Mouse (Mus musculus) embryonic facial prominence, embryonic 15.5 days (tissue): ENCODE results near the gene Foxl1. TPM values are rescaled to one million over a fixed set of nuclear protein-coding genes. Genes with fewer than 3 reads are reported as not detected.
"Not testable (repeated sequence)": the region's sequence is repeated elsewhere in the genome, so short reads cannot be mapped to it uniquely, and the experiment has no call there.

ENCODE experiments used
- ATAC-seq: fragments of 200-750 bp; cut with Nextera tagmentation; 2 replicates; pipeline ENCODE4 v1.8.0; 2017; ENCODE audit warnings: low read depth, moderate TSS enrichment; ENCODE audit not compliant: insufficient number of reproducible peaks, low FRiP score, low TSS enrichment
- H3K27ac ChIP-seq: fragments of 300-500 bp; sonication (generic); replicated peaks from 2 replicates; pipeline ENCODE4 v1.5.1; 2015; ENCODE audit warnings: mild to moderate bottlenecking, inconsistent platforms
- H3K27me3 ChIP-seq: fragments of 300-500 bp; sonication (generic); 2 replicates; pipeline ENCODE4 v1.6.1; 2015; ENCODE audit warnings: inconsistent platforms
- H3K36me3 ChIP-seq: fragments of 300-500 bp; sonication (generic); 2 replicates; pipeline ENCODE4 v1.6.1; 2015; ENCODE audit warnings: mild to moderate bottlenecking, inconsistent platforms
- H3K4me1 ChIP-seq: fragments of 300-500 bp; sonication (generic); 2 replicates; pipeline ENCODE4 v1.6.1; 2015; ENCODE audit warnings: inconsistent platforms
- H3K4me2 ChIP-seq: fragments of 300-500 bp; sonication (generic); replicated peaks from 2 replicates; pipeline ENCODE4 v1.6.1; 2015; ENCODE audit warnings: mild to moderate bottlenecking, inconsistent platforms
- H3K4me3 ChIP-seq: fragments of 300-500 bp; sonication (generic); replicated peaks from 2 replicates; pipeline ENCODE4 v1.5.1; 2015; ENCODE audit warnings: mild to moderate bottlenecking, inconsistent platforms
- H3K9ac ChIP-seq: fragments of 300-500 bp; sonication (generic); 2 replicates; pipeline ENCODE4 v1.6.1; 2015; ENCODE audit warnings: inconsistent platforms
- H3K9me3 ChIP-seq: fragments of 300-500 bp; sonication (generic); replicated peaks from 2 replicates; pipeline ENCODE4 v1.6.1; 2016; ENCODE audit warnings: inconsistent platforms
- WGBS: fragments of 180-500 bp; shearing (Covaris S2); methylation state at CpG from one replicate; pipeline ENCODE4 v1.1.7; 2015; 5-methylcytosine and 5-hydroxymethylcytosine counted together
- polyA plus RNA-seq: library from polyadenylated mRNA; unstranded; fragments of >200 nt; fragmentation: Nextera tagmentation; extraction: Ambion mirVana; gene quantifications from 2 replicates; pipeline ENCODE4 v1.2.1, GENCODE M21; 2015

Foxl1 gene
- polyA plus RNA-seq, 1 experiment from 2014 or later = 0.31 TPM

GRCm38 (mm10) chr8:121127291-121127701 is 444 bp upstream of the Foxl1 start:
- Histone ChIP-seq H3K9ac (no peak overlapping the region), H3K27me3 (peaks cover 96% of the 10 kb centered on the region), H3K4me3 (no peak overlapping the region), H3K27ac (no peak overlapping the region), H3K4me2 (no peak overlapping the region), H3K9me3 (no peaks in the 10 kb centered on the region), H3K4me1 (peaks cover 37% of the 10 kb centered on the region), H3K36me3 (no peaks in the 10 kb centered on the region)
- WGBS = 7% methylated on average over 11 of the region's 11 CpGs
- ATAC-seq = no peak

GRCm38 (mm10) chr8:121128531-121129264 is 958 bp downstream of the Foxl1 start:
- WGBS = 3% methylated on average over 55 of the region's 55 CpGs
- peaks cover 93% of the 10 kb centered on the region for H3K27me3 ChIP-seq
- no peak overlapping the region for H3K27ac ChIP-seq
- H3K4me2 ChIP-seq = peak overlapping the region; percentile 30
- ATAC-seq = no peak
- peak overlapping the region; percentile 14 for H3K4me3 ChIP-seq
- peaks cover 37% of the 10 kb centered on the region for H3K4me1 ChIP-seq
- H3K36me3 ChIP-seq = no peaks in the 10 kb centered on the region
- H3K9me3 ChIP-seq = no peaks in the 10 kb centered on the region
- no peak overlapping the region for H3K9ac ChIP-seq

DNA sequence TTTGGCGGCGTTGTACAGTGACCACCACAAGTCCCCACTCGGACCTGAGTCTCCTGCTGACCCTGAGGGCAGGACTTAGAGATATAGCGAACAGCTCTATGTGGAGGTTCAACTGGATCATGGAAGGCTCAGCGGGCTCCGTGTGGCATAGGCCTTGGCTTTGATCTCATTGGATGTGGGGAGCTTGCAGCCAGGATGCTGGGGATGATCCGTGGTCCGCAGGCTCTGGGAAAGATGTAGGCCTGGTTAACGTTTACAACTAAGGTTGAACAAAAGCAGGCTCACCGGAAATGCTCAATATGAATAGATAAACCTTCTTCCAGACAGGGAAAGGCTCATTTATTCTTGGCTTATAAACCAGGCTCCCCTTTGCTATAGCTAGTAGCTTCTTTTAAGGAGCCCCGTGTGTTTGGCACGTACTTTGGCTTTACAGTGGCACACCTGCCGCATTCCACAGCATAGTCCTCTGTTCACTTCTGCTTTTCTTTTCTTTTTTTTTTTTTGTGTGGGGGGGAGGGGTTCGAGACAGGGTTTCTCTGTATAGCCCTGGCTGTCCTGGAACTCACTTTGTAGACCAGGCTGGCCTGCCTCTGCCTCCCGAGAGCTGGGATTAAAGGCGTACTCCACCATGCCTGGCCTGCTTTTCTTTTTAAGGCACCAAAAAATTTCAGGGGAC is 1.7 kb downstream of the Foxl1 start:
- H3K9me3 ChIP-seq = no peaks in the 10 kb centered on the region
- no peak overlapping the region for H3K9ac ChIP-seq
- 15% methylated on average over 16 of the region's 16 CpGs for WGBS
- peaks cover 37% of the 10 kb centered on the region for H3K4me1 ChIP-seq
- ATAC-seq = no peak
- H3K4me2 ChIP-seq = no peak overlapping the region
- H3K27me3 ChIP-seq = peaks cover 87% of the 10 kb centered on the region
- no peak overlapping the region for H3K27ac ChIP-seq
- H3K4me3 ChIP-seq = no peak overlapping the region; the same call in 1 of the 2 replicates
- H3K36me3 ChIP-seq = no peaks in the 10 kb centered on the region

DNA sequence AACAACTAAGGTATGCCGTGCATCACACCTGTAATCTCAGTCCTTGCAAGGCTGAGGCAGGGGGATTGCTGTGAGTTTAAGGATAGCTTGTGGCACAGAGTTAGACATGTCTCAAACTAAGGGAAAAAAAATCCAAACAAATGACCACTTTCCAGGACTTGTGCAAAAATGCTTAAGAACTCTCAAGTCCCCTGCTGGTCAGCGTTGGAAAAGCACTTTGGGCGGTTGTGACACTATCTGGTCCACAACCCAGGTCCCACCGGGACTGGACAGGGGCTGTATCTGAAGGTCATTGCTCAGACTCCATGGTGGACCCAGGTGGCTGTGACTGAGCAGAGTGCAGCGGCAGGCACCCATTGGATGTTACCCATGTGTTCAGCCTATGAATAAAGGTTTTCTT is 2.8 kb downstream of the Foxl1 start:
- Histone ChIP-seq H3K4me3 (no peak overlapping the region), H3K9me3 (no peaks in the 10 kb centered on the region), H3K9ac (no peak overlapping the region), H3K27me3 (peaks cover 76% of the 10 kb centered on the region), H3K27ac (no peak overlapping the region), H3K4me2 (no peak overlapping the region), H3K4me1 (peaks cover 35% of the 10 kb centered on the region), H3K36me3 (no peaks in the 10 kb centered on the region)
- WGBS = 37% methylated on average over 5 of the region's 5 CpGs
- no peak for ATAC-seq

DNA sequence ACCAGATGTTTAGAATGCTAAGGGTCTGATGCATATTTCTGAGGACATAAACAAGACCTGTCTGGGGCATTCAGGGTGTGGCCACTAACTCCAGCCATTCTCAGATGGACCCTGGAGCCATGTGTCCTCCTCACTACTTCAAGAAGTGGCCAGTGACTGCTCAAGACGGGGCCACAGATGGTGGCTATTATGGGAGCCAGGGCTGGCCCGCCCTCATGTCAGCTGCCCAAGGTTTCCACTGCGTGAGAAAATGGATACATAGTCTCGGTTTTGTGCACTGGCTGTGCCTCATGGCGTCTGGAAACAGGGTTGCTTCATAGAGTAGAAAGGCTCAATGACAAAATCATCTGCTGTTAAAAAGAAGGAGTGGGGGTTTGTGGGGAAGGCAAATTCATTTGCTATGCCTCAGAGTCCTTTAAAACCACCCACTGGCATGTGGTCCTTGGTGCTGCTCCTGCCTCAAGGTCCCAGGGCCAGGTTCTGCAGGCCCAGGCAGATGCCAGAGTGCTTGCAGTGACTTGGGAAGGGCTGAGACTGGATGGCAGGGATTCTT is 5.3 kb downstream of the Foxl1 start:
- no peak overlapping the region; the same call in 1 of the 2 replicates for H3K9ac ChIP-seq
- no peak for ATAC-seq
- peaks cover 51% of the 10 kb centered on the region for H3K27me3 ChIP-seq
- H3K4me2 ChIP-seq = no peak overlapping the region
- H3K27ac ChIP-seq = no peak overlapping the region
- 0 out of 2 replicates have a peak, but pooled peaks cover 3% of the 10 kb centered on the region for H3K9me3 ChIP-seq
- H3K36me3 ChIP-seq = no peaks in the 10 kb centered on the region; the same call in 1 of the 2 replicates
- H3K4me3 ChIP-seq = no peak overlapping the region
- H3K4me1 ChIP-seq = peaks cover 24% of the 10 kb centered on the region
- 49% methylated on average over 5 of the region's 5 CpGs for WGBS

DNA sequence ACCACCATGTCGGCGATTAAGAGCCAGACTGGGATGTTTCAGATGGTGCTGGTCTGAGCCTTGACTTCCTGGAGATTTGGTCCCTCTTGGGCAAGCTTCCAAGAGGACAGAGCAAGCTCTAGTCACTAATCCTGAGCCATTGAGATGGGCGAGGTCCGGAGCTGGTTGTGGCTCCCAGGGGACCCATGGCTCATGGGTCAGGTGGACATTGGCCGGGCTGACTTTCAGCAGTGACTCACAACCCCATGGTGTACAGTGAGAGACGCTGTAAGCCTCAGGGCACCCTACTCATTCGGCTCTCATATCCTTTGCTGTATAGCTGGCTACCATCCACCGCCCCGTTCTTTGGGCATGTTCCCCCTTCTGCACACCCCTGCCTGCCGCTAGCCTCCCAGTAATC is 6.4 kb downstream of the Foxl1 start:
- WGBS = 82% methylated on average over 10 of the region's 10 CpGs
- peaks cover 40% of the 10 kb centered on the region for H3K27me3 ChIP-seq

DNA sequence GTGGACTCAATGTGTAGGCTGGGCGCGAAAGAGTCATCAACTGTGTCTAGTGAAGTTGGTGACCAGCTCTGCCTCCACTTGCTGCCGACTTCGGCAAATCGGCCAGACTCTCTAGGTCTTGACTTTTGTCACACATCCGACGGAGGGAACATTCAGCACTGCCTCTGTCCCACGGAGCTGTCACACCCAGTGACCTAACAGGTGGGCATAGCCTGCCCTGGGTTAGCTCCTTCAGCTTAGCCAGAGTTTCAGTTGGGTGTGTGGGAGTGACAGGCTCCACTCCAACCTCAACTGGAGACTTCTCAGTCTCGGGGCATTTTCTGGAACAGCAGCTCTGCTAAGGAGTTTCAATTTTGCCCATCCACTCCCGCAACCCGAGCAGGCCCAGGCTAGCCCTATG is 6.8 kb downstream of the Foxl1 start:
- Histone ChIP-seq H3K36me3 (no peaks in the 10 kb centered on the region; the same call in 1 of the 2 replicates), H3K9me3 (0 out of 2 replicates have a peak, but pooled peaks cover 3% of the 10 kb centered on the region), H3K27ac (no peak overlapping the region), H3K27me3 (peaks cover 36% of the 10 kb centered on the region), H3K4me2 (no peak overlapping the region), H3K9ac (no peak overlapping the region), H3K4me1 (peaks cover 10% of the 10 kb centered on the region; the same call in 1 of the 2 replicates), H3K4me3 (no peak overlapping the region)
- no peak for ATAC-seq
- WGBS = 85% methylated on average over 11 of the region's 11 CpGs

More for the DNA sequence above, 6.4 kb downstream of the Foxl1 start:
- H3K4me1 ChIP-seq = peaks cover 13% of the 10 kb centered on the region; the same call in 1 of the 2 replicates
- no peak overlapping the region for H3K4me3 ChIP-seq
- no peak for ATAC-seq
- H3K36me3 ChIP-seq = no peaks in the 10 kb centered on the region; the same call in 1 of the 2 replicates
- 0 out of 2 replicates have a peak, but pooled peaks cover 3% of the 10 kb centered on the region for H3K9me3 ChIP-seq
- H3K27ac ChIP-seq = no peak overlapping the region
- no peak overlapping the region for H3K4me2 ChIP-seq
- H3K9ac ChIP-seq = no peak overlapping the region

- H3K9me3 ChIP-seq = 0 out of 2 replicates have a peak, but pooled peaks cover 3% of the 10 kb centered on the region
- no peaks in the 10 kb centered on the region; the same call in 1 of the 2 replicates for H3K36me3 ChIP-seq
- no peak overlapping the region for H3K27ac ChIP-seq
- ATAC-seq = no peak
- 91% methylated on average over 6 of the region's 6 CpGs for WGBS
- H3K4me3 ChIP-seq = no peak overlapping the region
- peaks cover 10% of the 10 kb centered on the region; the same call in 1 of the 2 replicates for H3K4me1 ChIP-seq
- no peak overlapping the region for H3K9ac ChIP-seq
- peaks cover 15% of the 10 kb centered on the region; the same call in 1 of the 2 replicates for H3K27me3 ChIP-seq
- H3K4me2 ChIP-seq = no peak overlapping the region
Observed at GRCm38 (mm10) chr8:121136856-121137255, 9.1 kb downstream of the Foxl1 start.

GRCm38 (mm10) chr8:121145457-121146134 is 17.9 kb downstream of the Foxl1 start:
- not testable (repeated sequence) for ATAC-seq, H3K36me3 ChIP-seq, H3K4me1 ChIP-seq, H3K27ac ChIP-seq, H3K9me3 ChIP-seq, H3K4me2 ChIP-seq, H3K4me3 ChIP-seq, H3K9ac ChIP-seq, H3K27me3 ChIP-seq
- WGBS = 69% methylated on average over 5 of the region's 6 CpGs

GRCm38 (mm10) chr8:121148573-121149083 is 20.9 kb downstream of the Foxl1 start:
- H3K4me2 ChIP-seq = no peak overlapping the region
- no peak overlapping the region for H3K9ac ChIP-seq
- no peak overlapping the region for H3K4me3 ChIP-seq
- ATAC-seq = no peak
- no peaks in the 10 kb centered on the region; the same call in 1 of the 2 replicates for H3K27me3 ChIP-seq
- WGBS = 28% methylated on average over 8 of the region's 8 CpGs
- H3K36me3 ChIP-seq = no peaks in the 10 kb centered on the region
- H3K4me1 ChIP-seq = 0 out of 2 replicates have a peak, but pooled peaks cover 2% of the 10 kb centered on the region
- H3K9me3 ChIP-seq = no peaks in the 10 kb centered on the region
- H3K27ac ChIP-seq = no peak overlapping the region
